Mouse (Mus musculus) embryonic facial prominence, embryonic 14.5 days (tissue): ENCODE measurements around the gene Plekha1. TPM values are rescaled to one million over a fixed set of nuclear protein-coding genes. Genes with fewer than 3 reads are reported as not detected.

Source experiments
- ATAC-seq: fragments of 200-750 bp; cut with Nextera tagmentation; 2 replicates; pipeline ENCODE4 v1.8.0; 2017; ENCODE audit warnings: low read depth, moderate number of reproducible peaks, moderate TSS enrichment
- DNase-seq: peaks from one replicate; pipeline ENCODE4 v3.0.0-alpha.2; 2015; ENCODE audit warnings: low spot score
- H3K27ac ChIP-seq: fragments of 300-500 bp; sonication (generic); replicated peaks from 2 replicates; pipeline ENCODE4 v1.5.1; 2014; ENCODE audit warnings: low read depth, mild to moderate bottlenecking, low read length, moderate library complexity
- H3K27me3 ChIP-seq: fragments of 300-500 bp; sonication (generic); replicated peaks from 2 replicates; pipeline ENCODE4 v1.6.1; 2014; ENCODE audit warnings: low read length; ENCODE audit not compliant: control insufficient read depth, insufficient read depth
- H3K36me3 ChIP-seq: fragments of 300-500 bp; sonication (generic); 2 replicates; pipeline ENCODE4 v1.6.1; 2014; ENCODE audit warnings: low read length, mixed read lengths; ENCODE audit not compliant: control insufficient read depth, insufficient read depth
- H3K4me1 ChIP-seq: fragments of 300-500 bp; sonication (generic); 2 replicates; pipeline ENCODE4 v1.6.1; 2014; ENCODE audit warnings: antibody characterized with exemption, low read length; ENCODE audit not compliant: control insufficient read depth, insufficient read depth
- H3K4me2 ChIP-seq: fragments of 300-500 bp; sonication (generic); 2 replicates; pipeline ENCODE4 v1.6.1; 2014; ENCODE audit warnings: low read depth, mild to moderate bottlenecking, low read length, moderate library complexity, mixed read lengths
- H3K4me3 ChIP-seq: fragments of 300-500 bp; sonication (generic); 2 replicates; pipeline ENCODE4 v1.5.1; 2014; ENCODE audit warnings: low read depth, mild to moderate bottlenecking, low read length
- H3K9ac ChIP-seq: fragments of 300-500 bp; sonication (generic); 2 replicates; pipeline ENCODE4 v1.6.1; 2014; ENCODE audit warnings: low read depth, mild to moderate bottlenecking, low read length, moderate library complexity, mixed read lengths
- H3K9me3 ChIP-seq: fragments of 300-500 bp; sonication (generic); 2 replicates; pipeline ENCODE4 v1.6.1; 2016; ENCODE audit warnings: low read length; ENCODE audit not compliant: control insufficient read depth
- WGBS: fragments of 180-500 bp; shearing (Covaris S2); extraction: QIAGEN DNeasy Blood & Tissue Kit; methylation state at CpG from one replicate; pipeline ENCODE4 v1.1.7; 2014; 5-methylcytosine and 5-hydroxymethylcytosine counted together
- polyA plus RNA-seq: library from polyadenylated mRNA; unstranded; fragments of >200 nt; fragmentation: Nextera tagmentation; extraction: Ambion mirVana; gene quantifications from 2 replicates; pipeline ENCODE4 v1.2.1, GENCODE M21; 2014

Plekha1 gene
- polyA plus RNA-seq, 1 experiment from 2014 or later = 33.1 TPM

DNA sequence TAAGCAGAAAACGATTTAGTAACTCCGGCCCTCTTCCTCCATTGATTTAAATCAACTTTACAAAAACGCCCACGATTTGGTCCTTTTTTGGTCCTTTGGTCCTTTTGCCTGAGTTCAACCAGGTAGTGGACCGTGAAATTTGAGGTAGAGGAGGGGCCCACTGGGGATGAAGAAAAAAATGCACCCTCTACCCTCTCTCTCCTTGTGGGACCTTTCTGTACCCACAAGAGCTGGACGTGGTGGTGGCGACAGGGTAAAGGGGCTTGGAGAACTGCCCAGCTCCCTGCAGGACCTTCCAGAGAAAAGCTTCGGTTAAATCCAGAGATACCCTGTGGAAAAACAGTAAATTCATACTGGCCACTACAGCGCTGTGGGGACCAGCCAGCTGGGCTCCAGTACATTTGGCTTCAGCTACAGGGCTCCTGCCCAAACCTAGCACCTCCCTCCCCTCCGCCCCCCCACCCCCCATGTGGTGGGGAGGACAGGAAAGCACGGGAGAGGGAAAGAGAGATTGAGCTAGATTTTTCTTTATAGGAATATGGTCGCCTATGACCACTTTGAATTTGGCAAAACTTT is 71.8 kb downstream of the Plekha1 start:
- peak overlapping the region; percentile 93 for H3K4me2 ChIP-seq
- no peaks in the 10 kb centered on the region for H3K36me3 ChIP-seq
- H3K9me3 ChIP-seq = no peaks in the 10 kb centered on the region
- H3K9ac ChIP-seq = no peak overlapping the region
- ATAC-seq = no peak
- WGBS = 27% methylated on average over 12 of the region's 12 CpGs
- H3K27me3 ChIP-seq = peaks cover 61% of the 10 kb centered on the region
- H3K4me3 ChIP-seq = peak overlapping the region; percentile 59
- DNase-seq = no peak
- no peak overlapping the region for H3K27ac ChIP-seq
- peaks cover 7% of the 10 kb centered on the region; the same call in 1 of the 2 replicates for H3K4me1 ChIP-seq

DNA sequence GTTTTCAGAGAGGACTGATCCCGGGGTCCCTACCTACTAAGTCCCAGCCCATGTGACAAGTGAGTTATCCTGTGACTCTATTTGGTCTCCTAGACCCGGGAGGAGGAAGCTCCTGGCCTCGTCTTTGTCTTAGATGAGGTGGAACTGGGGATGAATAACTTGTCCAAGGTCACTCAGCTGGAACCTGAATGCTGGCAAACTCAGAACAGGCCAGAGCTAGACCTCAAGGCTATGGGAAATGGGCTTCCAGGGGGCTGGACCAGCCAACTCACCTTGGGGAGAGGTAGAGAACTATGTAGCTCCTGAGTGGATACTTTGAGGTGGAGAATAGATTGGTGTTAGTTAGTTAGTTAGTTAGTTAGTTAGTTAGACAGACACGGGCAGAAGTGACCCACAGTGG is 72.4 kb downstream of the Plekha1 start:
- ATAC-seq (no peak), DNase-seq (no peak)
- WGBS = 64% methylated on average over 4 of the region's 4 CpGs
- H3K4me2 ChIP-seq = 0 out of 2 replicates have a peak overlapping the region, but pooled peaks have one; percentile 93
- H3K9me3 ChIP-seq = no peaks in the 10 kb centered on the region
- peaks cover 7% of the 10 kb centered on the region; the same call in 1 of the 2 replicates for H3K4me1 ChIP-seq
- H3K36me3 ChIP-seq = no peaks in the 10 kb centered on the region
- peaks cover 61% of the 10 kb centered on the region for H3K27me3 ChIP-seq
- no peak overlapping the region for H3K27ac ChIP-seq
- no peak overlapping the region for H3K4me3 ChIP-seq
- H3K9ac ChIP-seq = no peak overlapping the region

DNA sequence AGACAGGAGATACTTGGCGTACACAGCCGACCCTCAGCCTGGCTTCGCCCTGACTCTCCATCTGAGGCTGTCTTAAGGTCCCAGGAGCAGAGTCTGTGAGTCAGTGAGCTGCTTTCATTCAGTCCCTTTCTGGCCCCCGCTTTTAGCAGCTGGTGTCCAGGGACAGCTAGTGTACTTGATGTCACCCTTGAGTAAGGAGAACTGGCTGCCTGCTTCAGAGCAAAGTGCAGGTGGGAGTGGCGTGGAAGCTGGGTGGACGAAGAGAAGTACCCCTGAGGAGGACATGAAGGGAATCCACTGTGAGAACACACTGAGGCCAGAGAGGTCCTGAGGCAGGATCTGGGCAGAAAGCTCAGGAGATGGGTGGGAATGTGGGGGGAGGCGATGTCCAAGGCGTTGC is 73.3 kb downstream of the Plekha1 start:
- Histone ChIP-seq H3K4me2 (no peak overlapping the region), H3K27ac (no peak overlapping the region), H3K9me3 (no peaks in the 10 kb centered on the region), H3K4me3 (no peak overlapping the region), H3K9ac (no peak overlapping the region), H3K27me3 (peaks cover 52% of the 10 kb centered on the region), H3K4me1 (peaks cover 7% of the 10 kb centered on the region; the same call in 1 of the 2 replicates), H3K36me3 (no peaks in the 10 kb centered on the region)
- 87% methylated on average over 8 of the region's 8 CpGs for WGBS
- ATAC-seq = no peak
- no peak for DNase-seq

DNA sequence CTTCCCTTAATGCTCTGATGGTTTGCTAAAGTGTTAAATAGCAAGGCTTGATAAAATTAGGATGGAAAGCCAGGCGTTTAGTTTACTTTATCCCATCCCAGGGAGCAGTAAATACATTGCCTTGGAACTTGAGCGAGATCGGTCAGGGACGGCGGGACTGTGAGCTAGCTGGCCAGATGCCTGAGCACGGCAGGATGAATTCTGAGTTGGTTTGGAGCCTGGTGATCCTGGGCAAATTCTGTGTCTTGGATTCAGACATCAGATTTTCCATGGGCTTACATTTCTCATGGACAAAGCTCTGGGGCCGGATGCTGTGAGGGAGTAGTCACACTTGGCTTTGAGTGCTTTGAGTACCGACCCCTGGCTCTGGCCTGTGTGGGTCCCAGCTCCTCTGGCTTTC is 75.2 kb downstream of the Plekha1 start:
- Histone ChIP-seq H3K4me3 (no peak overlapping the region), H3K36me3 (no peaks in the 10 kb centered on the region), H3K4me2 (no peak overlapping the region), H3K4me1 (peaks cover 7% of the 10 kb centered on the region; the same call in 1 of the 2 replicates), H3K9ac (no peak overlapping the region), H3K27ac (no peak overlapping the region; the same call in 1 of the 2 replicates), H3K9me3 (no peaks in the 10 kb centered on the region), H3K27me3 (peaks cover 34% of the 10 kb centered on the region)
- WGBS = 60% methylated on average over 8 of the region's 8 CpGs
- no peak for DNase-seq
- ATAC-seq = no peak

DNA sequence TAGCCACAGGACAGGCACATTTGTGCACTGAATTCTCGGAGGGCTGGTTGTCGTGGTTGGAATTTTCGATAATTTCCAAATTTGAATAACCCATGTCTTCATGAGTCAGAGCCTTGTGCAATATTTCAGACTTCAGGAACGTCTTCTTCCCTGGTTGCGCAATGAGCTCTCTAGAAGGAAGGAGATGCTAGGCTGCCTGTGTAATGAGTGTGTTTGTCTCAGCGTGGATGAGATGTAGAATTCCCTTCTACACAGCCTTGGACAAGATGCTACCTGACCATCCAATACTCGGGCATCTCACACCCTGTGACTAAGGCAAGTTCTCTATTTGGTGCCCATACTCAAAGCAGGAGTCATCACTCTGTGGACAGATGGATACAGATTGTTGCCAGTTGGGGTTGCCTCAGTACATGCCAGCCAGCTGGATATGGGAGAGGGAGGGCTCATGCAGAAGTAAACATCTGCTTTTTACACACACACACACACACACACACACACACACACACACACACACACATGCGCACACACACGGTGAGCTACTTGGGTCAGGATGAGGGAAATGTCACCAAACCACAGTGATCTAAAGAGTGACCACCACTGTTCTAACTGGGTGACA is 77.8 kb downstream of the Plekha1 start:
- Histone ChIP-seq H3K27me3 (peaks cover 7% of the 10 kb centered on the region), H3K9ac (no peak overlapping the region), H3K9me3 (no peaks in the 10 kb centered on the region), H3K4me1 (peaks cover 12% of the 10 kb centered on the region; the same call in 1 of the 2 replicates), H3K36me3 (no peaks in the 10 kb centered on the region), H3K4me3 (no peak overlapping the region), H3K4me2 (no peak overlapping the region), H3K27ac (no peak overlapping the region)
- ATAC-seq = no peak
- DNase-seq = no peak
- 79% methylated on average over 8 of the region's 9 CpGs for WGBS

DNA sequence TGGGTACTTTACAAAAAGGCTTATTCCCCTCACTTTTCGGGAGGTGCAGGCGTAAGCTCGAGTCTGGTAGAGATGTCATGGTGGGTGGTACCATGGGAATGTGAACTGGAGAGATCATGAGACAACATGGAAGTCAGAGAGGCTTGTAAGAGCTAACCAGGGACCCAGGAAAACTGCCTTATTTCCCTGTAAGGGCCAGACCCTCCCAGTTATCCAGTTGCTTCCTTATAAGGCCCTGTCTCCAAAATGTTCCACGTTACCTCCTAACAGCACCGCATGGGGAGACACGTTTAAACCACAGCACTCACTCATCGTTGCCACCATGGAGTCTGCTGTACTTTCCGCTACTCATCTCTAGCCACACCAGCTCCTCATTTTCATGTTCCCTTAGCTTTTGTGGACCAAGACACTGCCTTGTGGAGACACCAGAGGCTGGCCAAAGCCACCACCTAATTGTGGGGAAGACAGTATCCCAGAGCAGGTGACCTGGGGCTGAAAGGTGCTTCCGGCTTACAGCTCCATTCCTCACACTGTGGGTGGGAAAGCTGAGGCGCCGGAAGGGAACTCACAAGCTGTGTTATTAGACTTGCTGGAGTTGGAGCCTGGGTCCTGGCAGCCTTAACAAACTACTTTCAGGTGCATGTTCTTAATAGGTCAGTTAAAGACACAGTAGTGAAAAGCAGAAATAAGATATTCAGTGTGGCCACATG is 79.4 kb downstream of the Plekha1 start:
- no peaks in the 10 kb centered on the region for H3K9me3 ChIP-seq
- 92% methylated on average over 11 of the region's 11 CpGs for WGBS
- H3K9ac ChIP-seq = no peak overlapping the region
- H3K27ac ChIP-seq = no peak overlapping the region
- H3K36me3 ChIP-seq = no peaks in the 10 kb centered on the region
- ATAC-seq (no peak), DNase-seq (no peak)
- H3K4me3 ChIP-seq = no peak overlapping the region
- H3K4me2 ChIP-seq = no peak overlapping the region
- peaks cover 20% of the 10 kb centered on the region; the same call in 1 of the 2 replicates for H3K4me1 ChIP-seq
- H3K27me3 ChIP-seq = no peaks in the 10 kb centered on the region

DNA sequence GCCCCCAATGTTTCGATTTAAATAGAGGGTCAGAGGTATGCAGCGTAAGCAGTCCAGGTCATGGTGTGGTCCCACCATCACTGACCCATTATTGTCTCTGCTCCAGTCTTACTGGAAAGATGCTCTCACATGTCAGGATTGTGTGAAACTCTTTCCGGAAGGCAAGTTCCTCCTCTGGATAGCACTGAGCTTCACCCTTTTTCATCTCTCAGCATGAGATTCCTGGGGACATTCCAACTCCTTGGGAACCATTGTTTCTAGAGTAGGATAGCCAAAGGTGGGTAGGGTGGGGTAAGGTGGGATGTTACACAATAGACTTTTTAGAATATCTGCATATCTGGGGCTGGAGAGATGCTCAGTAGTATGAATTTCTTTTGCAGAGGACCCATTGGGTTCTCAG is 80.2 kb downstream of the Plekha1 start:
- no peaks in the 10 kb centered on the region for H3K27me3 ChIP-seq
- no peak overlapping the region for H3K9ac ChIP-seq
- H3K4me3 ChIP-seq = no peak overlapping the region
- no peaks in the 10 kb centered on the region for H3K36me3 ChIP-seq
- no peaks in the 10 kb centered on the region for H3K9me3 ChIP-seq
- ATAC-seq = no peak
- DNase-seq = no peak
- no peak overlapping the region for H3K4me2 ChIP-seq
- H3K4me1 ChIP-seq = peaks cover 20% of the 10 kb centered on the region; the same call in 1 of the 2 replicates
- WGBS = 82% methylated on average over 3 of the region's 3 CpGs
- no peak overlapping the region for H3K27ac ChIP-seq

DNA sequence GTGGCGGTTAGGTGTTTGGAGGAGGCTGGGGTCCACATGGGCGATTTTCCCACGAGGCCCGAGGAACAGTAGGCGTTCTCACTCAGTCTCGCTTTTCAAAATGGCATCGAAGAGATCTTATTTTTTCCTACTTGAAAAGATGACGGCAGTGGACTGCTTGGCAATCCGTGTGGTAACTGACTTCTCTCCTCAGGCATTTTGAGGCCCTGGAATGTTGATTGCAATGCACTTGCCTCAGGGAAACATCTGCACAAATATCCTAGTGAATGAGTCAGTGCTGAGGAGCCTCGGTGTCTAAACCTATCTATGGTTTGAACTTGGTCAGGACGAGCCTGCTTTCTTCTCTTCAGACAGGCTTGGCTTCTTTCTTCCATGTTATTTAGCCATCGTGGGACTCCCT is 80.7 kb downstream of the Plekha1 start:
- ATAC-seq = no peak
- no peak overlapping the region for H3K4me2 ChIP-seq
- H3K4me3 ChIP-seq = no peak overlapping the region
- no peak for DNase-seq
- no peaks in the 10 kb centered on the region for H3K27me3 ChIP-seq
- no peaks in the 10 kb centered on the region for H3K36me3 ChIP-seq
- peaks cover 20% of the 10 kb centered on the region; the same call in 1 of the 2 replicates for H3K4me1 ChIP-seq
- no peaks in the 10 kb centered on the region for H3K9me3 ChIP-seq
- WGBS = 76% methylated on average over 12 of the region's 12 CpGs
- H3K27ac ChIP-seq = no peak overlapping the region
- no peak overlapping the region for H3K9ac ChIP-seq
